Mouse (Mus musculus): ENCODE results near the gene A530064D06Rik. TPM values are rescaled to one million over a fixed set of nuclear protein-coding genes. Genes with fewer than 3 reads are reported as not detected.
"Not testable (repeated sequence)": the region's sequence is repeated elsewhere in the genome, so short reads cannot be mapped to it uniquely, and the experiment has no call there.

A530064D06Rik gene
- not detected for total RNA-seq (2021)
- long read RNA-seq, experiment 1: 0 reads
- long read RNA-seq, experiment 2: 0 reads

DNA sequence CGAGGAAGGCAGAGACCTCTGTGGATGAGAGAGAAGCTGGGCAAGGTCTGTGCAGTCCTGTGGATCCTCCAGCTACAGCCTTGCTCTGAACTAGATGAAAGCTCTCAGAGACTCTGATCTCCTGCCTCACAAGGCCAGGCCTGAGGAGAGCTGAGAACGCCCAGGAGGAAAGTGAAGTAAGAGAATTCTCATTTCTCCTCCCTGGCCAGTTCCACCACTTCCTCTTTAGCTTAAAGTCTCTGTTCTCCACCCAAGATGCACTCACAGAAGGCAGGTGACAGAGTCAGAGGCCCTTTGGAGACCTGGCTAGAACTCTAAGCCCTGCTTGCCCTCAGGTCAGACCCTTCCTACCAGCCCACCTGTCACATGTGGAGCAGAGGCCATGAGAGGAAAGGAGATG, at the start of gene A530064D06Rik:
TSS of gene A530064D06Rik (minus strand) at position 173 of the 400 bp plus-strand sequence.
- intact Hi-C loops (cut with DNase I); DNase-seq: not testable (repeated sequence)

GRCm38 (mm10) chr17:48215429-48215828, 48.4 kb upstream of the A530064D06Rik start:
- intact Hi-C loops (cut with DNase I): no loop called here
- no peak for DNase-seq

DNA sequence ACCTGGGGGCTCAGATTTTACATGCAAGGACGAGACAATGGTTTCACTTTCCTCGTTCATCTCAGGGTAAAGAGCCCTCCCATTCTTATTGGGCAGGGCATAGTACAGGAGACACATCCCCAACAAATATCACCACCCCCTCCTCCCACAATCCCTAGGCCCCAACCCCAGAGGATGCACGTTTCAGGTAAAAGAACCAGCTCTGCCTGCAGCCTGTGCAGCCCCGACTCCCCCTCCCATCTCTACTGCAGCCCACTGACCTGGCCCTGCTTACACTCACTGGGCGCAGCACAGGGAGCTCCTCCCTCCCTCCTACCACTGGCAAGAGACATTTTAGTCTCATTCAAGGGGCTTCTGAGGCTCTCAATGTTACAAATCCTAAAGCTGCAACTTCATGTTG, 46.4 kb upstream of the A530064D06Rik start:
- DNase-seq: no peak
- intact Hi-C loops (cut with DNase I): no loop called here

GRCm38 (mm10) chr17:48212596-48212995, 45.5 kb upstream of the A530064D06Rik start:
- no peak for DNase-seq
- intact Hi-C loops (cut with DNase I): no loop called here

GRCm38 (mm10) chr17:48203086-48203485, 36.0 kb upstream of the A530064D06Rik start:
- intact Hi-C loops (cut with DNase I): no loop called here
- no peak for DNase-seq

DNA sequence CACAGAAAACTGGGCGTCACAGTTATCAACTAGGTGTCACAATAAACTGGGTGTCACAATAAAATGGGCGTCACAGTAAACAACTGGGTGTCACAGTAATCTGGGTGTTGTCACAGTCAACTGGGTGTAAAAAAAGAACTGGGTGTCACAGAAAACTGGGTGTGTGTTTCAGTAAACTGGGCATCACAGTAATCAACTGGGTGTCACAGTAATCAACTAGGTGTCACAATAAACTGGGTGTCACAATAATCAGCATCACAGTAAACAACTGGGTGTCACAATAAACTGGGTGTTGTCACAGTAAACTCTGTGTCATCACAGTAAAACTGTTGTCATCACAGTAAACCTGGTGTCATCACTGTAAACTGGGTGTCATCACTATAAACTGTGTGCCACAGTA, 25.3 kb upstream of the A530064D06Rik start:
- intact Hi-C loops (cut with DNase I): no loop called here
- no peak for DNase-seq

DNA sequence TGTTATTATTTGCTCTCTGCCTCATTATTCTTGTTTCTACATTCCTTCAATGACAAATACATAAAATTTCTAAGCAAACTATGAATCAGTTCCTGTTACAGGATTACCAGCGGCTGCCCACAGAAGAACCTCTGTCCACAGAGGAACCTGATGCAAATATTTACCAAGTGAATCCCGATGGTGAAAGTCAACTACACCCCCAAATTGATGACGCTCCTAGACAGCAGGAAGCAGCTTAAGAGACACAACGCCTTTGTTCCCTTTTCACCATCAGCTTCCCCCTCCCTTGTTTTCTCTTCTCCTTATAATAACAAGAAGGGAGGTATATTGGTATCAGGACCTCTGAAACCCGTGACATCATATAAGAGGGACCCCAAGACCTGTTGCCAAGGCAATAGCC, 18.2 kb upstream of the A530064D06Rik start:
- intact Hi-C loops (cut with DNase I): no loop called here
- no peak for DNase-seq

DNA sequence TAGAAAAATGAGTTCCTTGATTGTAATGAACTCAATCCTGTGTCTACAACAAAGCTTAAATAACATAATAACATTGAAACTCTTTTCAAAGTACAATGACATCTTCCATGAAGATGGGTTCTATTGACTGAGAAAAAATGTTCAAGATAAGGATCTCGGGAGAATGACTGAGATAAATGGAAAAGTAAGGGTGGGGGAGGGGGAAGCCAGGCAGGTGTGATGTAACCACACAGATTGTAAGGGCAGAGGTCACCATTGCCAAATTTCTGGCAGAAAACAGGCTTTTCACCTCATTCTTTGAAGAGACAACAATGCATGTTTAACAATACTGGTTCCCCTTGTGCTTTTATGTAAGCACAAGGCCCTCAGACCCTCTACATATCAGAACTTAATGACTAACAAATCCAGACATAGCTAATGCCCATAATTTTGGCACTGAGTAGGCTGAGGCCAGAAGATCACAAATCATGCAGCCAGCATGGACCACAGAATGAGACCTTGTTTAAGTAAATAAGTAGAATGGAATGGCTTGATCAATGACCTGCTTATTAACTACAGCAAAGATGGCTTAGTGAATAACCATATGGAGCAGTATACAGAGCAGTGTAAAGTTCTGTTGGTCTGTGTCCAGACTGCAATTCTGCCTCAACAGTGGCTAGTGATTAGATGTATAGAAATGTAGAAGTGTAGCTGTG, 9.5 kb downstream of the A530064D06Rik start:
- DNase-seq: no peak
- intact Hi-C loops (cut with DNase I): no loop called here

- intact Hi-C loops (cut with DNase I): loop anchor here (10.0 kb wide), 1 partner anchor 169 kb away; the partner anchor contains the start of gene B430306N03Rik
- no peak for DNase-seq
Measured at GRCm38 (mm10) chr17:48146120-48146519, 21.0 kb downstream of the A530064D06Rik start, which contains the start of gene 9830107B12Rik. Gene 9830107B12Rik, minus strand, starts transcription at chr17:48146268.

GRCm38 (mm10) chr17:48132810-48133209, 34.3 kb downstream of the A530064D06Rik start:
- no peak for DNase-seq
- intact Hi-C loops (cut with DNase I): no loop called here

GRCm38 (mm10) chr17:48120456-48120855, 46.6 kb downstream of the A530064D06Rik start:
- DNase-seq: no peak
- intact Hi-C loops (cut with DNase I): no loop called here

GRCm38 (mm10) chr17:48119656-48120055, 47.4 kb downstream of the A530064D06Rik start:
- intact Hi-C loops (cut with DNase I): no loop called here
- DNase-seq: peak; percentile 65 to 75

DNA sequence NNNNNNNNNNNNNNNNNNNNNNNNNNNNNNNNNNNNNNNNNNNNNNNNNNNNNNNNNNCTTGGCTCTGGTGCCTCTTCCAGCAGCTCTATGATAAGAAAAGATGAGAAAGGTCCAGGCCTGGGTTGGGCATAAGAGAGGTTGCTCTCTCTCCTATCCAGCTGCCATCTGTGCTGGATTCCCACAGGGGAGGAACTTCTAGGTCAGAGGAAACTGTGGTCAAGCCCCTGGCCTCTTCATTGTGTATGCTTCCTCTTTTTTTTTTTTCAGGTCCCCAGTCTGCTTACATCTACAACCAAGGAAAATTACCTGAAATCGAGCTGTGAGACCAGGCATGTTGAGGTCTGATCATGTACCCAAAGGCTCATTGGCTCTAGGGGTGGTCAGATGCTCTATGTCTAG, 48.5 kb downstream of the A530064D06Rik start:
- no peak for DNase-seq
- intact Hi-C loops (cut with DNase I): no loop called here

DNA sequence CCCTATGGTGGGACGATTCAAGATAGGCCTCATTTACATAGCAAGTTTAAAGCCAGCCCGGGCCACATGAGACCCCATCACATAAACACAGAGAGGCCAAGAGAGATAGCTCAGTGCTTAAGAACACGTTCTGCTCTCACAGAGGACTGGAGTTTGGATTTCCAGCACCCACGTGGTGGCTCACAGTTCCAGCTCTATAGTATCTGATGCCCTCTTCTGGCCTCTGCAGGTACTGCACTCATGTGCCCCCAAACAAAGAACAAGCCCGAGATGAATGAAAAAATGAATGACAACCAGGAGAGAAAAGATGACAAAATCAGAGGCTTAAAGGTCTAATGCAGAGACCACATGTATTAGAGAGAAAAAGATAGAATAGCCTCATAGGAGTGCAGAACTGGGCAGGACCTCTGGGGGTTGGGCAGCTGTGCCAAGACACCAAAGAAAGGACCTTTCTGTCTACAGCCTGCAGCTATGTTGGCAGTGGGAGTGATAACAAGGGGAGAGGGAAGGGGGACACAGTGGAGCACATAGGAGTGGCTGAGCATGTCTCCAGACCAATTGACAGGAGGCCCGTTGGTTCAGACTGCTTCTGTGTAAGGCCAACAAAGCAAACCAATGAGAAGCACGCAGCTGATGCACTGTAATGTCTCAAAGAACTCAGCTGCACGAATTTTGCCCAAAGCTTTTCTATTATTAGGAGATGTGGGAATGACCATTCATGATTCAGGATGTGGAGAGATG, 56.4 kb downstream of the A530064D06Rik start:
- no peak for DNase-seq

DNA sequence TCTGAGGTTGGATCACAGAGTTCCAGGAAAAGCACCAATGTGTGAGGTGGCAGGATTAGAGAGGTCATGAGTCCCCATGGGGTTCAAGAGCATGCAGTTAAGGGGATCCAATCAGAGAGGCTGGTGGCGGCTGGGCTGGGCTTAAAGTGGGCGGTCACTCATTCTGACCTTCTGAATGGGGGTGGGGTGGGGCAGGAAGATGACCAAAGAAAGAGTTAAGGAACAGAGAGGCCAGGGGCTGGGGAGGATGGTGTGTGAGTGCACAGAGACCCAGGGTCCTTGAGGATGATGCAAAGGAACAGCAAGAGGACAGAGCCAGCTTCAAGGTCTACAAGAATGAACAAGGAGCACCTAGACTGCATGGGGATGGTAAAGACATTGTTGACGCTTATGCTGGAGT, 58.6 kb downstream of the A530064D06Rik start:
- intact Hi-C loops (cut with DNase I): no loop called here
- DNase-seq: no peak

More for the DNA sequence above, 56.4 kb downstream of the A530064D06Rik start:
- intact Hi-C loops (cut with DNase I): no loop called here

DNA sequence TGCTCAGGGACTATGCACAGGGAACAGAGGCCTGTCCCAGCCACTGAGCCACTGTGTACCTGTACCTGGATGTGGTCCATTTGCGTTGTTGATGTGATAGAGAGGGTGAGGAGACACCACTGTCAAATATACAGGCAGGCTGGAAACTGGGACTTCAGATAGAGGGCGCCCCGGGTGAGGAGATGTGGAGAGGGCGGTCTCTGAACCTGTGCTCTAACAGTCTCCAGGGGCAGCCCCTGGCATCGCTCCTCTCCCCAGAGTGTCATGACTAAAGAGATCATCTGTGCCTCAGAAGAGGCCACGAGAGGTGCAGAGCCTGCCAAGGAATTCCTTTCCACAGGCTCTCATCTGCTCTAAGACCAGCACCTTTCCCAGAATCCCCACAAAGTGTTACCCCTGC, 59.2 kb downstream of the A530064D06Rik start:
- intact Hi-C loops (cut with DNase I): no loop called here
- no peak for DNase-seq

DNA sequence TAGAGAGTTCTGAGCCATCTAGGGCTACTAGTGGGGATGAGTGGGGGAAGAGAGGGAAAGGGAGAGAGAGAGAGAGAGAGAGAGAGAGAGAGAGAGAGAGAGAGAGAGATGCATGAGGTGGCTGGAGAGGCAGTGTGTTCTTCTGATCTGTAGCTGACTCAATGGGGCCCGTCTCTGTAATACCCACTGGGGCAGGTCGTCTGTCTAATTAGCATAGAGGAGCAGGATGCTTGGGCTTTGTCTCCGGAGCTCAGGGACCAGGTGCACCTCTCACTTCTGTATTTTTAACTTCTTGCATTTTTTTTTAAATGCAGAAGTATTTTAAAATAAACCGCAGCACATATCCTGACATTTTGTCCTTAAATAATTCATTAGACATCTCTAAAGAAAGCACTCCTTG, 59.7 kb downstream of the A530064D06Rik start:
- intact Hi-C loops (cut with DNase I): no loop called here
- no peak for DNase-seq

GRCm38 (mm10) chr17:48100441-48101417, 66.3 kb downstream of the A530064D06Rik start:
- DNase-seq: peak; percentile 67 to 74
- intact Hi-C loops (cut with DNase I): loop anchor here (5.0 kb wide), 3 partner anchors 198 to 308 kb away; no protein-coding TSS in a partner anchor

DNA sequence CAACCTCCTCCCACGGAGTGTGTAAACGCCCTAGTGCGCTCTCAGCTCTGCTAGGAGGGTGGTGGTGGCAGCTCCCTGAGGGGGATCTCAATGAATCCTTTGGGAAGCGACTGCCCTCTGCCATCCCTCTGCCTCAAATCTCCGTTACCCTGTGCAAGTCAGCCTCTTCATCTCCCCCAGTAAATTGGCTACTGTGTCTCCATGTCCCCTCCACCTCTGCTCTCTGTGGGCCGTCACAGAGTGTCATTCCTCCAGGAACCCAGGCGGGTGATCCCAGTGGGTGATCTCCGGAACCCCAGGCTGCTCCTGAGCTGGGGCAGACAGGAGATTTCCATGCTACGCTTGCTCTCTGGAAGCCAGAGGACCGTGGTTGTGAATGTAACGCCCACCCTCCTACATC, 67.8 kb downstream of the A530064D06Rik start:
- DNase-seq: no peak
- intact Hi-C loops (cut with DNase I): loop anchor here (2.0 to 5.0 kb wide), 2 partner anchors 52 to 225 kb away; no protein-coding TSS in a partner anchor
